Mouse (Mus musculus) adrenal gland, postnatal 36 days (tissue): ENCODE results near the gene Otud4. TPM values are rescaled to one million over a fixed set of nuclear protein-coding genes. Genes with fewer than 3 reads are reported as not detected.
A peak's percentile ranks its signal among the peaks of the same experiment; 100 is the strongest.
"Not testable (repeated sequence)": the region's sequence is repeated elsewhere in the genome, so short reads cannot be mapped to it uniquely, and the experiment has no call there.

Source experiments
- DNase-seq, 2 experiments: peaks; one replicate each; pipeline ENCODE4 v3.0.0; 2021; ENCODE audit warnings: mixed read lengths in 1 of 2
- total RNA-seq, 2 experiments: library from RNA; stranded (reverse); gene quantifications; 2 replicates each; pipeline ENCODE4 v1.2.3; 2021

Otud4 gene
- total RNA-seq, 2 experiments from 2014 or later, result 51.7 to 51.9 TPM

GRCm38 (mm10) chr8:79638001-79638706 lies 1.3 kb upstream of the Otud4 start:
- DNase-seq, result no peak

DNA sequence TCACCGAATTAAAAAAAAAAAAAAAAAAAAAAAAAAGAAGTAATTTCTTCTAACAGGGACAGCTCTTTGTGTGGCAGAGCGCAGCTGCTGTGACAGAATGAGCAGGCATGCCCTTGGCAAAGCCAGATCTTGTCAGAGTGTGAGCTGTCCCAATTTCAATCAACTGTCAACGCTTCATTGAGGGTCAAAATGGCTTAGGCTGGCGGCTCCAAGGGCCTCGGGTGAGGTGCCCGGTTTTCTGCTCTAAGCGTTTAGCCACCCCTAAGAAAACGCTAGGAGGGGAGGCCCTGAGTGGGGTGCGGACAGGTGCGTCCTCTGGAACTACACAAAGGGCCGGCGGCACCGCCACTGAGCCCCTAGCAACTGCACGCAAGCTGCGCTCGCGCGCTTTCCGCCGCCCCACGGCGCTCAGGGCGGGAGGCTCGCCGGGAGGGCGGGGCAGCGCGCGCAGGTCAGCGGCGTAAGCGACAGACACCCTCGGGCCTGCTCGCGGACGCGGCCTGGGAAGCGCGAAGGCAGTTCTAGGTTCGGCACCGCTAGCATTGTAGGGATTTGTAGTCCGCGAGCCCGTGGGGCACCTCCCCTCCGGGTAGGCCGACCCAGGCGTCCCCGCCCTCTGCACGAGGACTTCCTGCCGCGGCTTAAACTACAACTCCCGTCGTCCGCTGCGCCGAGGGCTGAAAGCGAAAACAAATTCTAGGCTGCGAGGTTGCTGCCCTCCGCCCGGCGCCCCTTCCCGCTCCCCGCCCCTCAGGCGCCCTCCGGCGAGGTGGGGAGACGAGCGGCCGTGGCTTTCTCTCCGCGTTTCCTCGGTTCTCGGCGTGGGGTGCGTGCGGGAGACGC lies 490 bp upstream of the Otud4 start:
- peak; percentile 98 to 99 for DNase-seq

- DNase-seq, result no peak
Observed at GRCm38 (mm10) chr8:79641119-79641518, 1.7 kb downstream of the Otud4 start.

DNA sequence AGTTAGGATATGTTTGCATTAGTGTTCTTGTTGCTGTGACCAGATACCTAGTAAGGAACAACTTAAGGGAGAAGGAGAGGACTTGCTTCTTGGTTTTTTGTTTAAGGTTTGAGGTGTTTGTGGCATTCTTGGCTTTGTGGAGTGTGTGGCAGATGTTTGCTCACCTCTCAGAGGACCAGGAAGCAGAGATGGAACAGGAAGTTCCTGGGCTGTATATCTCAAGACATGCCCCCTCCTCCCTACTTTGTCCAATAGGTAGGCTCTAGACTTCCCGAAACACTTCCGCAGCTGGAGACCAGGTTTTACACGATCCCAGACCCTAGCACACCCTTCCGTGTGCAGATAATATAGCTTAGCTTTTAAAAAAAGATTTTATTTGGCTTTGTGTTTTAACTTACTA lies 10.2 kb downstream of the Otud4 start:
- no peak for DNase-seq

DNA sequence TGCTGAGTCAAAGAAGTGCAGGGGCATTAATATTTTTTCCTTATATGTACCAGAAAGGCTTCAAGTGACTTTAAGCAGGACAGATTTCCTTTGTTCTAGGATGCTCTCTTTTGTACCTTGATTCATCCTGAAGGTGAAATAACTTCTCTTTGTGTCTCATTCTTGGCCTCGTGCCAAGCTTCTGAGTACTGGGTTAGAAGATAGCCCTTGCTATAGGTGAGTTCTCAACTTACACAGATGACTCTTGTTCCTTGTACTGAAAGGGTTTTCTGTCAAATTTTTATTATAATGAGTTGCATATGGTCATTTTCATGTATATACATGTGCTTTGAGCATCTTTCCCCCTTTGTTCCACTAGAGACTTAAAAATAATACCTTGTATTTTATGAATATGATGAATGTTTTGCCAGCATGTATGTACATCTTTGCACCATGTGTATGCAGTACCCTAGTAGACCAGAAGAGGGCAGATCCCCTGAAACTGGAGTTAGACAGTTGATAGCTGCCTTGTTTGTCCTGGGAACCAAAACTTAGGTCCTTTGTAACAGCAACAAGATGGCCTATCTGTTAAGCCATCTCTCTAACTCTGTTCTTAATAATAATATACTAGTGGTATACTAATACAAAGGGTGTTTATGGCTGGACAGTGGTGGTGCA lies 10.9 kb downstream of the Otud4 start:
- no peak for DNase-seq

DNA sequence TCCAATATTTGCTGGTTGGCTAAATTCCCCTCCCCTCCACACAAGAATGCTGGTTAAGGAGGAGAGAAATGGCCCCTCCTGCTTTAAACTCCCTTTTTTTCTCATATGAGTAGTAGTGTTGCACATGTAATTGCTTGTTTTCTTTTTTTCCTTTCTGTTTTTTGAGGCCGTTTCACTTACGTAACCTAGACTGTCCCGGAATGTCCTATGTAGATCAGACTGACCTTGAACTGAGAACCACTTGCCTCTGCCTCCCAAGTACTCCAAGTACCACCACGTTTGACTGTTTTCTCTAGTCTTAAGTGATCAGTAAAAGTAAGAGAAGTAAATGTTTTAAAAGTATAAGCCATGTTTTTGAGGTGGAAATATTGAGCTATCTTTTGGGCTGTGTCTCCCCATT lies 14.3 kb downstream of the Otud4 start:
- peak in 1 of 2 experiments; percentile 23 for DNase-seq

DNA sequence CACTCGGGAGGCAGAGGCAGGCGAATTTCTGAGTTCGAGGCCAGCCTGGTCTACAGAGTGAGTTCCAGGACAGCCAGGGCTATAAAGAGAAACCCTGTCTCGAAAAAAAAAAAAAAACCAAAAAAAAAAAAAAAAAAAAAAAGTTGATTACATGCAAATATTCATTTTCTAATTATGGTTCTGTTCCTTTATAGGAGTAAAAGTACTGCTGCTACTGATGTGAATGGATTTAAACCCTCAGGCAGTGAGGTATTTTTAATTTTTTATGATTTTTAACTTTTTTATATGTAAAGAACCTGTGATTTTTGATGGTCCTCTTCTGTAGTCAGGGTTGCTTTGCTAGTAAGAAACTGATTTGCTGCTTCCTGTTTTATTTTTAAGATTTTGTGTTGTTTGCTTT lies 19.3 kb downstream of the Otud4 start:
- DNase-seq, result not testable (repeated sequence)

GRCm38 (mm10) chr8:79676461-79676860 lies 37.0 kb downstream of the Otud4 start:
- no peak for DNase-seq

GRCm38 (mm10) chr8:79679005-79679404 lies 39.6 kb downstream of the Otud4 start:
- DNase-seq, result no peak

- not testable (repeated sequence) for DNase-seq
Observed at GRCm38 (mm10) chr8:79680083-79680482, 40.7 kb downstream of the Otud4 start.

DNA sequence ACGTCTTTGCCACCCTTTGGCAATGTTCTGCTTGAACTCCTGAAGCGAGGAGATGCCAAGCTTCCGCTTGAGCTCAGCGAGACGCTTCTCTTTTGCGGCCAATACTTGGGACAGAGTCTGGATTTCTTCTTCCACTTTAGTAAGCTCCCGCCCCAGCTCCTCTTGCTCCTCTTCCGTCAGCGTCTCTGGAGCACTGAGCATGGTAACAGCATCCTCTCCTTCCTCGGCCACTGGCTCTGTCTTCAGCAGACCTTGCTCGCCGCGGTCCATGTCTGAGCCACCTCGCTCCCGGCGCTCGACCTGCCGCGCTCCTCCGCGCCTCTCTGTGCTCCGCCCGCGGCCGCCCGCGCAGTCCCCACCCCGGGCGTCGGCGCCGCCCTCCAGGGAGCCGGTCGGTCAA lies 41.1 kb downstream of the Otud4 start:
- peak; percentile 48 to 59 for DNase-seq

GRCm38 (mm10) chr8:79680965-79681364 lies 41.5 kb downstream of the Otud4 start:
- DNase-seq, result no peak

GRCm38 (mm10) chr8:79685927-79686326 lies 46.5 kb downstream of the Otud4 start:
- not testable (repeated sequence) for DNase-seq

GRCm38 (mm10) chr8:79692531-79692930 lies 53.1 kb downstream of the Otud4 start:
- peak; percentile 35 to 45 for DNase-seq

- no peak for DNase-seq
Observed at GRCm38 (mm10) chr8:79706687-79707086, 67.3 kb downstream of the Otud4 start.

- peak; percentile 98 to 99 for DNase-seq
Observed at GRCm38 (mm10) chr8:79711064-79711961, 71.9 kb downstream of the Otud4 start, which contains the start of the genes Abce1 and Anapc10. Gene Abce1, minus strand, starts transcription at chr8:79711740. Gene Anapc10, plus strand, starts transcription at chr8:79711820.

DNA sequence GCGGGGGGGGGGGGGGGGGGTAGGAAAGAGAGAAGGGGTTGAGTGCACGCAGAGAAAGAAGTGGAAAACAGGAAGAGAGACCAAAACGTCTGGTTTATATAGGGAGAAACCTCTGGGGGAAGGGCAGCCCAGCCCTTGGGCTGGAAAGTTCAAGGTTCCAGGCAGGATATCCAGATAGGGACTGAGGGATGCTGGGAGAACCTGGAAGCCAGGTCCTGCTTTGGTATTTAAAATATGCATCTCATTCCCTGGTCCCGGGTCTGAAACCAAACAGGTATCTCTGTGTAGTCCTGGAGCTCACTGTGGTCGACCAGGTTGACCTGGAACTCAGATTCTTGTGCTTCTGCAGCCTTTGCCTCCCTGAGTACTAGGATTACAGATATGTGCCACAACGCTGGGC lies 73.3 kb downstream of the Otud4 start:
- no peak for DNase-seq

- DNase-seq, result no peak
Observed at GRCm38 (mm10) chr8:79721537-79721936, 82.1 kb downstream of the Otud4 start.

DNA sequence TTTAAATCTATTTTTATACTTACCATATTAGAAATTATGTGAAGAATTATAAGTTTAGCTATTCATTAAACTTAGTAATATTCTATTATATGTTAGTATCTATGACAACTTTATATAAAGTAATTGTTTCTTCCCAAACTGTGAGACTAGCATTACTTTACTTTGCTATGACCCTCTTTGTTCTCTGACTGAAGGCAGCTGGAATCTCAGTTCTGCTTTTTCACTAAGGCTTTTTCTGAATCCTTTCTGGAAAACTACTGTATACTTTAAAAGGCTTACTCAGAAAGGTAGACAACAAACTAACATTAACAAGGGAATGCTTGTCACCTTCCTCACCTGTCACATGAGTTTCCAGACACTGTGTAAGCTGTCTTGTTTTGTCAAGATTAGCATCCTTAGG lies 83.9 kb downstream of the Otud4 start:
- DNase-seq, result no peak

GRCm38 (mm10) chr8:79724589-79724988 lies 85.2 kb downstream of the Otud4 start:
- DNase-seq, result no peak
